Mouse (Mus musculus) CD4-positive naive resting alpha-beta T cell, adult 76 days (primary cell): ENCODE measurements around the gene Gm21943. TPM values are rescaled to one million over a fixed set of nuclear protein-coding genes. Genes with fewer than 3 reads are reported as not detected.

Experiments
- total RNA-seq: library from RNA; stranded (reverse); gene quantifications from one replicate; pipeline ENCODE4 v1.2.4, GENCODE M21; 2023

Gm21943 gene
- not detected for total RNA-seq

GRCm38 (mm10) chrY:57533644-57534043, at the start of gene Gm21943:
Gene Gm21943, minus strand, starts transcription at chrY:57533744.

Other genes starting within 250 kb of the Gm21943 start
- gene Gm28961, start 172.0 kb upstream of the Gm21943 start, total RNA-seq = not detected